Mouse (Mus musculus): ENCODE results near the gene Polk. TPM values are rescaled to one million over a fixed set of nuclear protein-coding genes. Genes with fewer than 3 reads are reported as not detected.

Gene Polk
- polyA plus RNA-seq, 1 experiment from 2014 or later = 6.7 TPM

GRCm38 (mm10) chr13:96468678-96469077 lies 73.7 kb downstream of the Polk start:
- no peak overlapping the region for H3K4me3 ChIP-seq (ENCODE audit: low read depth, low read length)
- 90% methylated on average over 5 of the region's 5 CpGs for WGBS

GRCm38 (mm10) chr13:96465315-96465714 lies 77.1 kb downstream of the Polk start:
- ATAC-seq (ENCODE audit: insufficient read depth, low FRiP score, low TSS enrichment) = no peak
- H3K27me3 ChIP-seq (ENCODE audit: control insufficient read depth, insufficient read depth, low read length) = no peaks in the 10 kb centered on the region
- no peaks in the 10 kb centered on the region for H3K9me3 ChIP-seq (ENCODE audit: control insufficient read depth, low read length)
- H3K9ac ChIP-seq (ENCODE audit: low read length) = no peak overlapping the region
- no peak overlapping the region for H3K27ac ChIP-seq (ENCODE audit: low read depth, low read length)
- H3K4me2 ChIP-seq (ENCODE audit: low read depth) = no peak overlapping the region
- H3K4me3 ChIP-seq (ENCODE audit: low read depth, low read length) = no peak overlapping the region
- no peaks in the 10 kb centered on the region for H3K4me1 ChIP-seq (ENCODE audit: control insufficient read depth, insufficient read depth, low read length)
- DNase-seq (ENCODE audit: low spot score) = no peak
- WGBS = 43% methylated on average over 5 of the region's 5 CpGs
- H3K36me3 ChIP-seq (ENCODE audit: control insufficient read depth, insufficient read depth, low read length) = no peaks in the 10 kb centered on the region

More at GRCm38 (mm10) chr13:96468678-96469077, 73.7 kb downstream of the Polk start:
- Histone ChIP-seq H3K27me3 (ENCODE audit: control insufficient read depth, insufficient read depth, low read length) (no peaks in the 10 kb centered on the region), H3K4me1 (ENCODE audit: control insufficient read depth, insufficient read depth, low read length) (no peaks in the 10 kb centered on the region), H3K4me2 (ENCODE audit: low read depth) (no peak overlapping the region), H3K36me3 (ENCODE audit: control insufficient read depth, insufficient read depth, low read length) (no peaks in the 10 kb centered on the region), H3K9ac (ENCODE audit: low read length) (no peak overlapping the region), H3K9me3 (ENCODE audit: control insufficient read depth, low read length) (no peaks in the 10 kb centered on the region), H3K27ac (ENCODE audit: low read depth, low read length) (no peak overlapping the region)
- ATAC-seq (ENCODE audit: insufficient read depth, low FRiP score, low TSS enrichment) (no peak), DNase-seq (ENCODE audit: low spot score) (no peak)

GRCm38 (mm10) chr13:96462644-96463043 lies 79.7 kb downstream of the Polk start:
- H3K4me2 ChIP-seq (ENCODE audit: low read depth) = no peak overlapping the region
- H3K9me3 ChIP-seq (ENCODE audit: control insufficient read depth, low read length) = no peaks in the 10 kb centered on the region
- ATAC-seq (ENCODE audit: insufficient read depth, low FRiP score, low TSS enrichment) (no peak), DNase-seq (ENCODE audit: low spot score) (no peak)
- H3K9ac ChIP-seq (ENCODE audit: low read length) = no peak overlapping the region
- H3K4me1 ChIP-seq (ENCODE audit: control insufficient read depth, insufficient read depth, low read length) = no peaks in the 10 kb centered on the region
- H3K4me3 ChIP-seq (ENCODE audit: low read depth, low read length) = no peak overlapping the region
- WGBS = 79% methylated on average over 1 of the region's 1 CpGs
- H3K27ac ChIP-seq (ENCODE audit: low read depth, low read length) = no peak overlapping the region
- H3K36me3 ChIP-seq (ENCODE audit: control insufficient read depth, insufficient read depth, low read length) = no peaks in the 10 kb centered on the region
- H3K27me3 ChIP-seq (ENCODE audit: control insufficient read depth, insufficient read depth, low read length) = no peaks in the 10 kb centered on the region

- Histone ChIP-seq H3K4me3 (ENCODE audit: low read depth, low read length) (no peak overlapping the region), H3K4me2 (ENCODE audit: low read depth) (no peak overlapping the region), H3K27ac (ENCODE audit: low read depth, low read length) (no peak overlapping the region), H3K4me1 (ENCODE audit: control insufficient read depth, insufficient read depth, low read length) (no peaks in the 10 kb centered on the region), H3K9me3 (ENCODE audit: control insufficient read depth, low read length) (no peaks in the 10 kb centered on the region), H3K36me3 (ENCODE audit: control insufficient read depth, insufficient read depth, low read length) (no peaks in the 10 kb centered on the region), H3K9ac (ENCODE audit: low read length) (no peak overlapping the region), H3K27me3 (ENCODE audit: control insufficient read depth, insufficient read depth, low read length) (no peaks in the 10 kb centered on the region)
- DNase-seq (ENCODE audit: low spot score) = no peak
- no peak for ATAC-seq (ENCODE audit: insufficient read depth, low FRiP score, low TSS enrichment)
- WGBS = 87% methylated on average over 4 of the region's 4 CpGs
Measured at GRCm38 (mm10) chr13:96458606-96459005, 83.8 kb downstream of the Polk start.

- 95% methylated on average over 5 of the region's 5 CpGs for WGBS
- no peak for ATAC-seq (ENCODE audit: insufficient read depth, low FRiP score, low TSS enrichment)
Measured at GRCm38 (mm10) chr13:96458018-96458417, 84.4 kb downstream of the Polk start.

GRCm38 (mm10) chr13:96457566-96457965 lies 84.8 kb downstream of the Polk start:
- Histone ChIP-seq H3K4me3 (ENCODE audit: low read depth, low read length) (no peak overlapping the region), H3K27ac (ENCODE audit: low read depth, low read length) (no peak overlapping the region), H3K36me3 (ENCODE audit: control insufficient read depth, insufficient read depth, low read length) (no peaks in the 10 kb centered on the region), H3K27me3 (ENCODE audit: control insufficient read depth, insufficient read depth, low read length) (no peaks in the 10 kb centered on the region), H3K4me1 (ENCODE audit: control insufficient read depth, insufficient read depth, low read length) (no peaks in the 10 kb centered on the region), H3K9ac (ENCODE audit: low read length) (no peak overlapping the region), H3K9me3 (ENCODE audit: control insufficient read depth, low read length) (no peaks in the 10 kb centered on the region), H3K4me2 (ENCODE audit: low read depth) (no peak overlapping the region)
- DNase-seq (ENCODE audit: low spot score) (no peak), ATAC-seq (ENCODE audit: insufficient read depth, low FRiP score, low TSS enrichment) (no peak)
- 96% methylated on average over 5 of the region's 5 CpGs for WGBS

More at GRCm38 (mm10) chr13:96458018-96458417, 84.4 kb downstream of the Polk start:
- H3K4me1 ChIP-seq (ENCODE audit: control insufficient read depth, insufficient read depth, low read length) = no peaks in the 10 kb centered on the region
- no peak for DNase-seq (ENCODE audit: low spot score)
- H3K36me3 ChIP-seq (ENCODE audit: control insufficient read depth, insufficient read depth, low read length) = no peaks in the 10 kb centered on the region
- H3K27me3 ChIP-seq (ENCODE audit: control insufficient read depth, insufficient read depth, low read length) = no peaks in the 10 kb centered on the region
- no peaks in the 10 kb centered on the region for H3K9me3 ChIP-seq (ENCODE audit: control insufficient read depth, low read length)
- no peak overlapping the region for H3K9ac ChIP-seq (ENCODE audit: low read length)
- no peak overlapping the region for H3K4me3 ChIP-seq (ENCODE audit: low read depth, low read length)
- H3K4me2 ChIP-seq (ENCODE audit: low read depth) = no peak overlapping the region
- H3K27ac ChIP-seq (ENCODE audit: low read depth, low read length) = no peak overlapping the region

- DNase-seq (ENCODE audit: low spot score) = no peak
- 83% methylated on average over 3 of the region's 3 CpGs for WGBS
- Histone ChIP-seq H3K9ac (ENCODE audit: low read length) (no peak overlapping the region), H3K36me3 (ENCODE audit: control insufficient read depth, insufficient read depth, low read length) (no peaks in the 10 kb centered on the region), H3K27ac (ENCODE audit: low read depth, low read length) (no peak overlapping the region), H3K4me1 (ENCODE audit: control insufficient read depth, insufficient read depth, low read length) (no peaks in the 10 kb centered on the region), H3K4me2 (ENCODE audit: low read depth) (no peak overlapping the region), H3K9me3 (ENCODE audit: control insufficient read depth, low read length) (no peaks in the 10 kb centered on the region), H3K4me3 (ENCODE audit: low read depth, low read length) (no peak overlapping the region), H3K27me3 (ENCODE audit: control insufficient read depth, insufficient read depth, low read length) (no peaks in the 10 kb centered on the region)
- no peak for ATAC-seq (ENCODE audit: insufficient read depth, low FRiP score, low TSS enrichment)
Measured at GRCm38 (mm10) chr13:96454288-96454687, 88.1 kb downstream of the Polk start.

GRCm38 (mm10) chr13:96452621-96453020 lies 89.8 kb downstream of the Polk start:
- Histone ChIP-seq H3K4me1 (ENCODE audit: control insufficient read depth, insufficient read depth, low read length) (no peaks in the 10 kb centered on the region), H3K27ac (ENCODE audit: low read depth, low read length) (no peak overlapping the region), H3K27me3 (ENCODE audit: control insufficient read depth, insufficient read depth, low read length) (no peaks in the 10 kb centered on the region), H3K36me3 (ENCODE audit: control insufficient read depth, insufficient read depth, low read length) (no peaks in the 10 kb centered on the region), H3K4me2 (ENCODE audit: low read depth) (no peak overlapping the region), H3K4me3 (ENCODE audit: low read depth, low read length) (no peak overlapping the region), H3K9ac (ENCODE audit: low read length) (no peak overlapping the region), H3K9me3 (ENCODE audit: control insufficient read depth, low read length) (no peaks in the 10 kb centered on the region)
- no peak for DNase-seq (ENCODE audit: low spot score)
- ATAC-seq (ENCODE audit: insufficient read depth, low FRiP score, low TSS enrichment) = no peak
- WGBS = 97% methylated on average over 3 of the region's 3 CpGs

GRCm38 (mm10) chr13:96451386-96452140 lies 90.8 kb downstream of the Polk start:
- ATAC-seq (ENCODE audit: insufficient read depth, low FRiP score, low TSS enrichment) = no peak
- 90% methylated on average over 11 of the region's 11 CpGs for WGBS
- H3K4me2 ChIP-seq (ENCODE audit: low read depth) = no peak overlapping the region

More at GRCm38 (mm10) chr13:96451386-96452140, 90.8 kb downstream of the Polk start:
- Histone ChIP-seq H3K27ac (ENCODE audit: low read depth, low read length) (no peak overlapping the region), H3K4me1 (ENCODE audit: control insufficient read depth, insufficient read depth, low read length) (no peaks in the 10 kb centered on the region), H3K9me3 (ENCODE audit: control insufficient read depth, low read length) (no peaks in the 10 kb centered on the region), H3K4me3 (ENCODE audit: low read depth, low read length) (no peak overlapping the region), H3K27me3 (ENCODE audit: control insufficient read depth, insufficient read depth, low read length) (no peaks in the 10 kb centered on the region), H3K36me3 (ENCODE audit: control insufficient read depth, insufficient read depth, low read length) (no peaks in the 10 kb centered on the region), H3K9ac (ENCODE audit: low read length) (no peak overlapping the region)
- no peak for DNase-seq (ENCODE audit: low spot score)
